Mouse (Mus musculus): Measurements from ENCODE around the gene Ccl28. TPM values are rescaled to one million over a fixed set of nuclear protein-coding genes. Genes with fewer than 3 reads are reported as not detected.

Ccl28 gene
- total and polyA plus RNA-seq, 3 experiments, result 0.04 to 0.27 (median 0.11) TPM

DNA sequence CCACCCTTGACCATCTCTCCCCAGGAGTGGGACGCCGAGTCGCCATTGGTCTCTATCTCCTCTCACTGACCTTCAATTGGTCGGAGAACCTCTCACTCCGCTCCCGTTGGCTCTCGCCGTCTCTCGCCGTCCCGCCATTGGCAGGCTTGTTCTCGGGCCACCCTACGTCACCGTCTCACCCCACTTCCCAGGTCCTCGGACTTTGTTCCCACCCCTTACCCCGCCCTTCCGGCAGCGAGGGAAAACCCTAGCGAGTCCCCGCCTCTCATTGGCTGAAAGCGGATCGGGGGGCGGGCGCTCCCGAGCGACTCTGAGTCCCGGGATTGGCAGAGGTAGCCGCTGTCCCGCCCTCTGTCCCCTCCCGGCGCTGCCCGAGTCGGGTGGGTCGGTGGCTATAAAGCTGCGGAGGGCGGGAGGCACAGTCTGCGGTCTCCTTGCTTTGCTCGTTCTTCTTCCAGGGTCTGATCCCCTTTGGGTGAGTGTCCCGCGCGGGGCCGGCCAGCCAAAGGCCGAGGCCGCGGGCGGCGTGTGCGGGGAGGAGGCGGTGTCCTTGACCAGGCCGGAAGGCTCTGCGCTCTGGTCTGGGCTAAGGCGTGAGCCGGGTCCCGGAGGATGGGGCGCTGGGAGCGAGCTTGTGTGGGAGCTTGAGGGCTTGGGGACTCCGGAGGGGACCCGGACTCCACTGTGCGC is 66.6 kb downstream of the Ccl28 start, which contains the start of gene Hmgcs1:
Hmgcs1 (plus strand) TSS at position 341 of the 690 bp plus-strand sequence.
- Histone ChIP-seq H3K4me1 (ENCODE audit: control insufficient read depth in 1 of 2, insufficient read depth in 2 of 2) (peaks cover 11 to 41% of the 10 kb centered on the region in 2 experiments; a peak in 3 of 4 replicates), H3K79me2 (replicated peaks; ENCODE audit: control insufficient read depth, extremely low read depth, insufficient read depth, poor library complexity, severe bottlenecking) (peaks cover 44% of the 10 kb centered on the region), H3K27ac (ENCODE audit: insufficient read depth, low read depth) (peak within 1 kb of the TSS; percentile 38; the same call in 1 of the 2 replicates), H3K9ac (ENCODE audit: insufficient read depth, low read depth) (peak within 1 kb of the TSS; percentile 53), H3K4me3 (replicated peaks in 1 of 3; ENCODE audit: low read depth in 2 of 3, low read length in 2 of 3, poor library complexity in 1 of 3) (peak within 1 kb of the TSS; percentile 75 to 97 (median 95)), H3K4me2 (ENCODE audit: insufficient read depth, low read depth, poor library complexity, severe bottlenecking) (peak within 1 kb of the TSS; percentile 95), H3K9me3 (replicated peaks; ENCODE audit: low read length) (no peaks in the 10 kb centered on the region), H3K36me3 (replicated peaks in 1 of 2; ENCODE audit: control insufficient read depth in 1 of 2, insufficient read depth in 1 of 2, low read length in 1 of 2) (peaks cover 0 to 3% of the 10 kb centered on the region in 2 experiments), H3K27me3 (replicated peaks) (no peaks in the 10 kb centered on the region)
- peak; percentile 99 for DNase-seq (ENCODE audit: extremely low read depth)
- no peak for TF ChIP-seq MAX (IDR thresholded peaks at IDR 0.05; ENCODE audit: low read length)
- no peak for TF ChIP-seq GABPA (IDR thresholded peaks at IDR 0.05; ENCODE audit: insufficient replicate concordance, low read depth, low read length)
- TF ChIP-seq SIN3A (IDR thresholded peaks at IDR 0.05; ENCODE audit: low read length), result peak; percentile 15; the same call in 1 of the 2 replicates
- TF ChIP-seq POLR2A (IDR thresholded peaks at IDR 0.05; ENCODE audit: low read depth, low read length), result peak; percentile 89
- no peak for TF ChIP-seq ZC3H11A (IDR thresholded peaks at IDR 0.05; ENCODE audit: low read depth, low read length)
- no peak for TF ChIP-seq PAX5 (IDR thresholded peaks at IDR 0.05; ENCODE audit: low read length)
- TF ChIP-seq MAFK (IDR thresholded peaks at IDR 0.05; ENCODE audit: insufficient replicate concordance, low read length), result no peak
- TF ChIP-seq RCOR1 (conservative IDR thresholded peaks at IDR 0.05; ENCODE audit: low read depth, low read length), result no peak
- no peak for TF ChIP-seq JUN (IDR thresholded peaks at IDR 0.05; ENCODE audit: insufficient read depth, low read depth, low read length)
- peak; percentile 79 for TF ChIP-seq TBP (conservative IDR thresholded peaks at IDR 0.05; ENCODE audit: low read depth, low read length)
- TF ChIP-seq USF2 (conservative IDR thresholded peaks at IDR 0.05; ENCODE audit: low read depth, low read length), result no peak
- TF ChIP-seq TCF12 (IDR thresholded peaks at IDR 0.05; ENCODE audit: low read depth, low read length), result peak; percentile 56
- peak; percentile 96 for TF ChIP-seq CHD2 (IDR thresholded peaks at IDR 0.05; ENCODE audit: low read length)
- TF ChIP-seq MXI1 (IDR thresholded peaks at IDR 0.05; ENCODE audit: low read depth, low read length), result peak; percentile 60
- TF ChIP-seq SMC3 (IDR thresholded peaks at IDR 0.05; ENCODE audit: low read depth, low read length), result no peak
- TF ChIP-seq ZNF384 (IDR thresholded peaks at IDR 0.05; ENCODE audit: low read depth, low read length), result no peak
- TF ChIP-seq ZKSCAN1 (IDR thresholded peaks at IDR 0.05; ENCODE audit: borderline replicate concordance, low read depth, low read length), result no peak
- TF ChIP-seq NELFE (IDR thresholded peaks at IDR 0.05; ENCODE audit: low read depth, low read length), result peak; percentile 77
- TF ChIP-seq HCFC1 (IDR thresholded peaks at IDR 0.05; ENCODE audit: low read depth, low read length), result peak; percentile 69; the same call in 1 of the 2 replicates
- TF ChIP-seq ELF1 (IDR thresholded peaks at IDR 0.05; ENCODE audit: low read depth, low read length), result peak; percentile 85
- TF ChIP-seq POLR2AphosphoS2 (IDR thresholded peaks at IDR 0.05; ENCODE audit: low read depth, low read length), result no peak
- no peak for TF ChIP-seq RAD21 (IDR thresholded peaks at IDR 0.05; ENCODE audit: low read depth, low read length)
- no peak; the same call in 1 of the 2 replicates for TF ChIP-seq NRF1 (IDR thresholded peaks at IDR 0.05; ENCODE audit: low read depth, low read length)
- peak; percentile 51; the same call in 1 of the 2 replicates for TF ChIP-seq ZMIZ1 (IDR thresholded peaks at IDR 0.05; ENCODE audit: low read depth, low read length)
- no peak for TF ChIP-seq JUND (conservative IDR thresholded peaks at IDR 0.05; ENCODE audit: low read depth, low read length)
- no peak; the same call in 1 of the 2 replicates for TF ChIP-seq IRF4 (IDR thresholded peaks at IDR 0.05; ENCODE audit: low read depth, low read length)
- no peak; the same call in 1 of the 2 replicates for TF ChIP-seq MEF2A (IDR thresholded peaks at IDR 0.05; ENCODE audit: borderline replicate concordance, low read depth, low read length)
- no peak for TF ChIP-seq E2F4 (IDR thresholded peaks at IDR 0.05; ENCODE audit: insufficient replicate concordance, low read depth, low read length)
- no peak for TF ChIP-seq KAT2A (IDR thresholded peaks at IDR 0.05; ENCODE audit: insufficient replicate concordance, low read length)
- 0 out of 2 replicates have a peak, but pooled peaks have one; percentile 67 for TF ChIP-seq UBTF (IDR thresholded peaks at IDR 0.05; ENCODE audit: low read depth, low read length)
- dilution Hi-C loops (cut with MboI; ENCODE audit: extremely low pct_ligation_motif_present, extremely low pct_unique_long_range_greater_than_20kb, low sequenced_read_pairs), result no loop called here
- in situ Hi-C loops (cut with MboI; ENCODE audit: low pct_ligation_motif_present, low pct_unique_long_range_greater_than_20kb, low sequenced_read_pairs), result no loop called here

Data from CH12.LX (cell line).